Mouse (Mus musculus) testis, adult 2 months (tissue): ENCODE results near the gene Tuba3a.

ENCODE experiments used
- CTCF ChIP-seq: fragments of 200-500 bp; IDR thresholded peaks from 2 replicates; pipeline ENCODE4 v1.5.1; 2012; ENCODE audit warnings: low read depth, mild to moderate bottlenecking, inconsistent platforms, low read length, moderate library complexity; ENCODE audit not compliant: control insufficient read depth, insufficient read depth, insufficient replicate concordance
- POLR2A ChIP-seq: fragments of 200-500 bp; IDR thresholded peaks from 2 replicates; pipeline ENCODE4 v1.6.1; 2012; ENCODE audit warnings: low read depth, mild to moderate bottlenecking, inconsistent platforms, low read length, moderate library complexity; ENCODE audit not compliant: control insufficient read depth

- TF ChIP-seq CTCF (no peak), POLR2A (no peak)
Measured at GRCm38 (mm10) chr6:125279729-125280128, 6.1 kb downstream of the Tuba3a start.
